Mouse (Mus musculus): ENCODE results near the gene Egfl7. TPM values are rescaled to one million over a fixed set of nuclear protein-coding genes. Genes with fewer than 3 reads are reported as not detected.

Gene Egfl7
- 3.1 TPM for polyA plus RNA-seq (2014; fragmentation: Illumina TruSeq; extraction: RNeasy Lipid Tissue Mini Kit (QIAGEN cat#74804); ENCODE audit: low read depth, low replicate concordance)

DNA sequence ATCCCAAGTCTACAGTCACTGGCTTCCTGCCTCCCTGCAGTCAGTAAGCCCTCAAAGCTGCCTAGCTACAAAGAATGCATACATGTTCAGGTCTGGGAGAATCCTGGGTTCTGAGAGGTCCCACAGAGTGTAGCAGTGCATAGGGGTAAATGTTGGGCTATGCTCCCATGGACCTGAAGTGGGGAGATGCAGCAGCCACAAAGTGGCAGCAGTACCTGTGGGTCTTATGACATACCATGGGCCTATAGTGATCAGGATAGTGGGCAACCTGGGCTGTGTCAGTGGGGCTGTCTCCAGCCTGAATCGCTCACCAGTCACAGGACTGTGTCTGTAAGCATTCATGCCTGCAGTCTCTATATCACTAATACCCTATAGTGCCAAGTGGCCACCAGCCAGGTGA lies at the start of gene Egfl7:
Egfl7 (plus strand) TSS at position 301 of the 400 bp plus-strand sequence.

DNA sequence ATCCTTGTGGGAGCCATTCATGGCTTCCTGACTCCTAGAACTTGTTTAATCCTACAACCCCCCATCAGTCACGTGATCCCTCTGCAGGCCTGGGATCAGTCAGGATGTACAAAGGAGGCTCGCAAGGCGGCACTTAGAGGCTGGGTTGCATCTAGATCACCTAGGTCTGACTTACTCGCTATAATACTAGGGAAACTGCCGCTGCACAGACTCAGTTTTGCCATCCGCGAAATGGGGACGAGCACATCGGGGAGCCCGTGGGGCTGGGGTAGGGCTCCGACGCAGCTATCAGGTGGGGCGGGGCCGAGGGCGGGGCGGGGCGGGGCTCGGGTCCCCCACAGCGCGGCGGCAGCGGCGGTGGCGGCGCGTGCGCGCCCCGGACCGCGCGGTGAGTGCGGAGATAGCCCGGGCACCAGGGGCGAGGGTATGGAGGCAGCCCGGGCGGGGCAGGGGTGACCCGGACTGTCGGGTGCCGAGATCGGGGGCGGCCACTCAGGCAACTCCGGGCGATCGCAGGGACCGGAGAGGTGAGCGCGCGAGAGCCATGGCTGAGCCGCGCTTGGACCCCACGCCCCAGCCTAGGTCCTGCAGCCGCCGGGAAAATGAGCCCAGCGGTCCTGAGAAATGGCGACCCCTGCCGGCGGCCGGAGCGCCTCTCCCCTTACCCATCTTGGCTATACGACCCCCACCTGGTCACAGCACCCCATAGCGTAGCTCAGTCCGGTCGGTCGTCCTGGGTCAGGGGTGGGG lies 6.7 kb downstream of the Egfl7 start, which contains the start of gene Gm20532:
Gm20532 (plus strand) TSS at position 346 of the 750 bp plus-strand sequence.

DNA sequence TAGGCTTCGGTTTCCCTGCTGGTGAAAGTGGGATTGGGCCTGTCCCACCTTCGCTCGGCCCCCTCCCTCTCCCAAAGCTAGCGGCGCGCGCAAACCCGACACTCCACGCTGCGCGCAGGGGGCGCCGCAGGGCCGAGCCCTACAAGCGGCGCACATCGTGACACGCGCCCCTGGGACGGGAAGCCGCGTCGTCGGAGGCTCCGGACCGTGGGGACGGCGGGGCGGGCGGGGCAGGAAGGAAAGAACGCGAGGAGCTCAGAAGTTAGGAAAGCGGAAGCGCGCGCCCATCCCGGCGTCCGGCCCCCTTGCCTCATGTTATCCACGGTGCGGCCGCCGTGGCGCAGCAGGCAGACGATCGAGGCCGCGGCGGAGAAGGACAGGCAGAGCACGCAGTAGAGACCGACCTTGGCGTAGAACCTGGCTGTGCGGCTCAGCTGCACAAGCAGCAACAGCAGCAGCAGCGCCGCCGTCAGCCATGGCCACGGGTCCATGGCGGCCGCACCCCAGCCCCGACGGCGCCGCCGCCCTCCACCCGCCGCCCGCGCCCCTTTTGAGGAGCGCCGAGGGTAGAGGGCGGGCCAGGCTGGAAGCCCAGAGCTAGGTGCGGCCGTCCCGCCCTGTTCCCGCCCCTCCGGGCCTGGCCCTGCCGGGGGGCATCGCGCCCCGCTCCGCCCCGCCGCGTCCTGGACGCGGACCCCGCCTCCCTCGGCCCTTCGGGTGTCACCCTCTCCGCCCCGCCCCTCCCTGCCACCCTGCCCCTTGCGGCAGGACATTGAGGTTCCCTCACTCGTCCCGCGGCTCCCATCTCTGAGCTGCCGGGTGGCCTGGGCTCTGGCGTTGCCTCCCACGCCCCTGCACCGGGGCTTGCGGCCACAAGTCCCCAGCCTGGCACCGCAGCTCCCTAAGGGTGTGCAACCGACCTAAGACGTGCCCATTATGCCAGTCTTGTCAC lies 24.2 kb downstream of the Egfl7 start, which contains the start of gene Agpat2:
Agpat2 (minus strand) TSS at position 698 of the 952 bp plus-strand sequence.

DNA sequence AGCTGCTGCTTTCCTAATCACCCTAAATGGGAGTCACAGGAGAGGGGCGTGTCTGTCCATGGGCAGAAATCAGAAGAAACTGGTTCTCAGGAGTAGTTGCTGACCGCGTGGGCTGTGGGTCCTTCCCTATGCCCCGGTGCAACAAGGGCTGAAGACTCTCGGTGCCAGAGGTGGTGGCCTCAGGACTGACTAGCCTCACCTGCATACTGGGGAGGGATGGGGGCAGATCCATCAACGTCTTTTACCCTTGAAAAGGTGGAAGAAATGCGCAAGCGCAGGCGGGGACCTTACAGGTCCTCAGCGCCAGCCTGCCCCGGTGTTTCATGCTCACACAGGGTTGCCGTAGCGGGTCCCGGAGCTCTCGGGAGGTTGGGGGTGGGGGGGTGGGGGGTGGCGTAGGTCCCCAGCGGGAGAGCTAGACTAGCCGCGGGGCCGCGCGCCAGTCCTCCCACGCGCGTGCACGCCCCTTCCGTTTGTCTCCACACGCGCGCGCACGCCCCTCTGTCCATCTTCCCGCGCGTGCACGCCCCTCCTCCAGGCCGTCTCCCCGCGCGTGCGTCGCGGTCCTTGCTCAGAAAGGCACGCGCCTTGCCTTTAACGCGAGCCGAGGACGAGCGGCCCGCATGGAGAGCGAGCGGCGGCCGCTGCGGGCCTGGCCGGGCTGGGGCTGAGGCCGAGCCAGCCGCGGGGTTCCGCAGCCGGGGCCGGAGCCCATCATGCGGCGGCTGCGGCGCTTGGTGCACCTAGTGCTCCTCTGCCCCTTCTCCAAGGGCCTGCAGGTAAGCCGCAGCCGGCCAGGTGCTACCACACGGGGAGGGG lies 48.3 kb downstream of the Egfl7 start, which contains the start of gene Fam69b:
Fam69b (plus strand) TSS at position 537 of the 819 bp plus-strand sequence.

Other genes with a start within 250 kb of the Egfl7 start
- 0.57 TPM for gene Dnlz, start 227.9 kb upstream of the Egfl7 start, polyA plus RNA-seq (2014; fragmentation: Illumina TruSeq; extraction: RNeasy Lipid Tissue Mini Kit (QIAGEN cat#74804); ENCODE audit: low read depth, low replicate concordance)
- not detected for gene Card9, start 219.1 kb upstream of the Egfl7 start, polyA plus RNA-seq (2014; fragmentation: Illumina TruSeq; extraction: RNeasy Lipid Tissue Mini Kit (QIAGEN cat#74804); ENCODE audit: low read depth, low replicate concordance)
- 8.1 TPM for gene Snapc4, start 199.4 kb upstream of the Egfl7 start, polyA plus RNA-seq (2014; fragmentation: Illumina TruSeq; extraction: RNeasy Lipid Tissue Mini Kit (QIAGEN cat#74804); ENCODE audit: low read depth, low replicate concordance)
- gene Entr1, start 190.7 kb upstream of the Egfl7 start, polyA plus RNA-seq (2014; fragmentation: Illumina TruSeq; extraction: RNeasy Lipid Tissue Mini Kit (QIAGEN cat#74804); ENCODE audit: low read depth, low replicate concordance), result 164 TPM
- gene Pmpca, start 190.7 kb upstream of the Egfl7 start, polyA plus RNA-seq (2014; fragmentation: Illumina TruSeq; extraction: RNeasy Lipid Tissue Mini Kit (QIAGEN cat#74804); ENCODE audit: low read depth, low replicate concordance), result 155 TPM
- 13.5 TPM for gene Inpp5e, start 170.8 kb upstream of the Egfl7 start, polyA plus RNA-seq (2014; fragmentation: Illumina TruSeq; extraction: RNeasy Lipid Tissue Mini Kit (QIAGEN cat#74804); ENCODE audit: low read depth, low replicate concordance)
- gene Sec16a, start 134.8 kb upstream of the Egfl7 start, polyA plus RNA-seq (2014; fragmentation: Illumina TruSeq; extraction: RNeasy Lipid Tissue Mini Kit (QIAGEN cat#74804); ENCODE audit: low read depth, low replicate concordance), result 44.7 TPM
- gene Notch1, start 63.4 kb upstream of the Egfl7 start, polyA plus RNA-seq (2014; fragmentation: Illumina TruSeq; extraction: RNeasy Lipid Tissue Mini Kit (QIAGEN cat#74804); ENCODE audit: low read depth, low replicate concordance), result 0.17 TPM
- gene Gm20532, start 6.6 kb downstream of the Egfl7 start, polyA plus RNA-seq (2014; fragmentation: Illumina TruSeq; extraction: RNeasy Lipid Tissue Mini Kit (QIAGEN cat#74804); ENCODE audit: low read depth, low replicate concordance), result not detected
- gene Agpat2, start 24.4 kb downstream of the Egfl7 start, polyA plus RNA-seq (2014; fragmentation: Illumina TruSeq; extraction: RNeasy Lipid Tissue Mini Kit (QIAGEN cat#74804); ENCODE audit: low read depth, low replicate concordance), result 10.6 TPM
- gene Fam69b, start 48.4 kb downstream of the Egfl7 start, polyA plus RNA-seq (2014; fragmentation: Illumina TruSeq; extraction: RNeasy Lipid Tissue Mini Kit (QIAGEN cat#74804); ENCODE audit: low read depth, low replicate concordance), result not detected
- not detected for gene Lcn4, start 91.3 kb downstream of the Egfl7 start, polyA plus RNA-seq (2014; fragmentation: Illumina TruSeq; extraction: RNeasy Lipid Tissue Mini Kit (QIAGEN cat#74804); ENCODE audit: low read depth, low replicate concordance)

Data from testis, adult 10 weeks (tissue).